Mouse (Mus musculus): ENCODE measurements at regions not wholly inside any gene's neighbourhood (a gene's known extent, or its start where the extent isn't known, plus 50 kb on each side); places are given as distances from the start of the nearest gene placed in this dataset.

DNA sequence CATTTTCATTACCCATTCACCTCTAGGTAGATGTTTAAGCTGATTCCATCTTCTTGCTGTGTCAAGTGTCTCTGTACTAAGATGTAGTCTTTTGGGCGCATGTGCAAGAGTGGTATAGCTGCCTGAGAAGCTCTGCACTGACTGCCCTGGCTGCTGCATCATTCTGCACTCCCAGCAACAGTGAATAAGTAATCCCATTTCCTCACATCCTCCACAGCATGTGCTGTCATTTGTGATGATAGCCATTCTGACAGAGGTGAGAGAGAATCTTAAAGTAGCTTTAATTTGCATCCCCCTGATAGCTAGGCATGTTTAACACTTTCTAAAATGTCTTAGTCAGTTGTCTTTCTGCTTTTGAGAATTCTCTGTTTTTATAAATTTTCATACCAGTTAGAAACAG is 1240.5 kb downstream of the 9330182O14Rik start:
- Histone ChIP-seq H3K36me3 (replicated peaks; ENCODE audit: control insufficient read depth, insufficient read depth, low read depth) (no peaks in the 10 kb centered on the region), H3K9me3 (ENCODE audit: control insufficient read depth, low read length) (no peaks in the 10 kb centered on the region), H3K27me3 (ENCODE audit: control insufficient read depth, insufficient read depth, low read length) (no peaks in the 10 kb centered on the region), H3K9ac (replicated peaks) (no peak overlapping the region), H3K4me3 (ENCODE audit: insufficient read depth in 1 of 2, low read depth in 2 of 2, low read length in 2 of 2) (no peak overlapping the region), H3K4me1 (replicated peaks; ENCODE audit: control insufficient read depth in 2 of 2, insufficient read depth in 2 of 2, low read length in 1 of 2) (no peaks in the 10 kb centered on the region), H3K27ac (no peak overlapping the region), H3K4me2 (ENCODE audit: low read depth) (no peak overlapping the region)
- 67% methylated on average over 1 of the region's 1 CpGs for WGBS (ENCODE audit: insufficient replicate concordance)
- no peak for DNase-seq (ENCODE audit: low read depth in 3 of 3, low spot score in 3 of 3)
- no peak for ATAC-seq (ENCODE audit: insufficient read depth)
- TF ChIP-seq EP300 (IDR thresholded peaks at IDR 0.05; ENCODE audit: low read depth) (no peak), CTCF (IDR thresholded peaks at IDR 0.05; ENCODE audit: low read depth) (no peak)

DNA sequence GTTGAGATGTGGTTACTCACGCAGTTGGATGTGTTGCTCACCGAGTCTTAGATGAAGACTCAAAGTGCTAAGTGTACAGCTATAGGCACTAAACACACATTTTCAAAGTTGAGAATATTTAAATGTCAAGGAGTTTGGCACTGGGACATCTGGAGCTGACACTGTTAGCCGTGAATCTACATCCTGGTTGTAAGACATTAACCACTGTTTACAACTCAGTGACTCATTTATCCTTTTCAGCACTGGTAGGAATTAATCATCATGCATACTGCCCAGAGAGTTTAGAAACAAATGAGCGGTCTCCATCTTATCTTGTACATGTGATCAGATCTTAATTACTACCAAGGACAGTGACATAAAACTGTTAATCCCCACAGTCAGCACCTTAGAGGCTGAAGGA is 1241.7 kb downstream of the 9330182O14Rik start:
- WGBS (ENCODE audit: insufficient replicate concordance): 58% methylated on average over 4 of the region's 4 CpGs
- H3K4me2 ChIP-seq (ENCODE audit: low read depth): no peak overlapping the region
- DNase-seq (ENCODE audit: low read depth in 3 of 3, low spot score in 3 of 3): no peak
- no peak overlapping the region for H3K9ac ChIP-seq (replicated peaks)
- no peak for ATAC-seq (ENCODE audit: insufficient read depth)
- H3K9me3 ChIP-seq (ENCODE audit: control insufficient read depth, low read length): no peaks in the 10 kb centered on the region
- no peaks in the 10 kb centered on the region for H3K4me1 ChIP-seq (replicated peaks; ENCODE audit: control insufficient read depth in 2 of 2, insufficient read depth in 2 of 2, low read length in 1 of 2)
- no peaks in the 10 kb centered on the region for H3K36me3 ChIP-seq (replicated peaks; ENCODE audit: control insufficient read depth, insufficient read depth, low read depth)
- H3K27me3 ChIP-seq (ENCODE audit: control insufficient read depth, insufficient read depth, low read length): no peaks in the 10 kb centered on the region
- TF ChIP-seq CTCF (IDR thresholded peaks at IDR 0.05; ENCODE audit: low read depth) (no peak), EP300 (IDR thresholded peaks at IDR 0.05; ENCODE audit: low read depth) (no peak)
- no peak overlapping the region for H3K27ac ChIP-seq
- no peak overlapping the region for H3K4me3 ChIP-seq (ENCODE audit: insufficient read depth in 1 of 2, low read depth in 2 of 2, low read length in 2 of 2)

DNA sequence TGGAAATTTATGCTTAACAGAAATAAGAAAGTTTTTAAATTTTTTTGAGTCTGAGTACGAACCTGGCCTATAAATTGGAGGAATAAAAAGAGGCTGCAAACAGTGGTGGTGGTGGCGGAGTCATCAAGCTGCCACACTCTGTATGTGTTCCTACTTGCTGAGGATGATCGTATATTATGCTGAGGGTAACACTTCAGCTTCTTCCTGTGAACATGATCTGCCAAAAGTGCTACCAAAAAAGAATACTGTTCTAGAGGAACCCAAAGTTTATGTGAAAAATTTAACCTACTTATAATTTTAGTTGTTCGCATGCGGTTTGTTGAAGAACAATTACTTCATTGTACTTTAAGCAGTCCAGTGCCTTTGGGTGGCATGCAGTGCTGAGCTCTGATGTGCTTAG is 1245.5 kb downstream of the 9330182O14Rik start:
- TF ChIP-seq EP300 (IDR thresholded peaks at IDR 0.05; ENCODE audit: low read depth): no peak
- TF ChIP-seq CTCF (IDR thresholded peaks at IDR 0.05; ENCODE audit: low read depth): no peak
- Histone ChIP-seq H3K4me2 (ENCODE audit: low read depth) (no peak overlapping the region), H3K4me1 (replicated peaks; ENCODE audit: control insufficient read depth in 2 of 2, insufficient read depth in 2 of 2, low read length in 1 of 2) (no peaks in the 10 kb centered on the region), H3K9me3 (ENCODE audit: control insufficient read depth, low read length) (no peaks in the 10 kb centered on the region), H3K9ac (replicated peaks) (no peak overlapping the region), H3K27me3 (ENCODE audit: control insufficient read depth, insufficient read depth, low read length) (no peaks in the 10 kb centered on the region), H3K36me3 (replicated peaks; ENCODE audit: control insufficient read depth, insufficient read depth, low read depth) (no peaks in the 10 kb centered on the region), H3K4me3 (ENCODE audit: insufficient read depth in 1 of 2, low read depth in 2 of 2, low read length in 2 of 2) (no peak overlapping the region), H3K27ac (no peak overlapping the region)
- DNase-seq (ENCODE audit: low read depth in 3 of 3, low spot score in 3 of 3): no peak
- 69% methylated on average over 5 of the region's 5 CpGs for WGBS (ENCODE audit: insufficient replicate concordance)
- ATAC-seq (ENCODE audit: insufficient read depth): no peak

DNA sequence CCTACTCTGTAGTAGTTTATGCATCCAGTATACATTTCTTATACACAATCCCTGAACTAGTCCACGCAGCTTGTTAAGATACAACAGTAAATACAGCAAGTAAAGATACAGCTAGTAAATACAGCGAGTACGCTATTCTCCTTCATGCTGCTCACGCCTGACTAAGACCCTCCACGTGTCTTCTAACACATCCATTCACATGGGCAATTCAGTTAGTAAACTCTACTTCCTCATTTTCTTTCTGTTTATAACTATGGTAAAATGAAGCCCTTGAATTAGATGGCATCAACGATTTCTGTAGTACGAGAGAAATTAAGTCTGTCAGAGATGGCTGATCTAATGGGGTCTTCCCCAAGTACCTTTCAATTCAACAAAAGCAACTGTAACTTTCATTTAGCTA is 1246.3 kb downstream of the 9330182O14Rik start:
- H3K27ac ChIP-seq: no peak overlapping the region
- no peak overlapping the region for H3K9ac ChIP-seq (replicated peaks)
- no peaks in the 10 kb centered on the region for H3K9me3 ChIP-seq (ENCODE audit: control insufficient read depth, low read length)
- no peaks in the 10 kb centered on the region for H3K36me3 ChIP-seq (replicated peaks; ENCODE audit: control insufficient read depth, insufficient read depth, low read depth)
- WGBS (ENCODE audit: insufficient replicate concordance): 59% methylated on average over 7 of the region's 7 CpGs
- H3K4me1 ChIP-seq (replicated peaks; ENCODE audit: control insufficient read depth in 2 of 2, insufficient read depth in 2 of 2, low read length in 1 of 2): no peaks in the 10 kb centered on the region
- ATAC-seq (ENCODE audit: insufficient read depth): no peak
- H3K27me3 ChIP-seq (ENCODE audit: control insufficient read depth, insufficient read depth, low read length): no peaks in the 10 kb centered on the region
- H3K4me2 ChIP-seq (ENCODE audit: low read depth): no peak overlapping the region
- TF ChIP-seq CTCF (IDR thresholded peaks at IDR 0.05; ENCODE audit: low read depth) (no peak), EP300 (IDR thresholded peaks at IDR 0.05; ENCODE audit: low read depth) (no peak)
- no peak overlapping the region for H3K4me3 ChIP-seq (ENCODE audit: insufficient read depth in 1 of 2, low read depth in 2 of 2, low read length in 2 of 2)
- no peak for DNase-seq (ENCODE audit: low read depth in 3 of 3, low spot score in 3 of 3)

DNA sequence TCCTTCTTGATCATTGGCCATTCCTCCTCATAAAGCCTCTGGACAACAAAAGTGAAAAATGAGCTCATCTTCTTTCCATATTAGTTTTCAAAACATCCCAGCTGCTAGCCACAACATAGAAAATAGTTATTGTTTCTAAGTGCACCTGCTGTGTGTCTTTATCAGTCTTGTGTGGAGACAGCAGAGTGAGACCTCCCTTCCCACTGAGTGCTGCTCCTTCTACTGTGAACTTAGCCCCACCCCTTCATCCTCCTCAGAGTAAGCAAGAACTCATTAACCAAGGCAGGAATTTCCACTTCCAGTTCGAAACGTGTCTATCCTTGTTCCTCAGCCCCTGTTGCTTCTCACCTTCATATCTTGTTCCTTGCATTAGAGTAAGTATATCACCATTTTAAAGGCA is 1256.5 kb downstream of the 9330182O14Rik start:
- Histone ChIP-seq H3K9ac (replicated peaks) (no peak overlapping the region), H3K27me3 (ENCODE audit: control insufficient read depth, insufficient read depth, low read length) (no peaks in the 10 kb centered on the region), H3K27ac (no peak overlapping the region), H3K4me1 (replicated peaks; ENCODE audit: control insufficient read depth in 2 of 2, insufficient read depth in 2 of 2, low read length in 1 of 2) (no peaks in the 10 kb centered on the region), H3K4me3 (ENCODE audit: insufficient read depth in 1 of 2, low read depth in 2 of 2, low read length in 2 of 2) (no peak overlapping the region), H3K9me3 (ENCODE audit: control insufficient read depth, low read length) (no peaks in the 10 kb centered on the region), H3K4me2 (ENCODE audit: low read depth) (no peak overlapping the region), H3K36me3 (replicated peaks; ENCODE audit: control insufficient read depth, insufficient read depth, low read depth) (no peaks in the 10 kb centered on the region)
- TF ChIP-seq CTCF (IDR thresholded peaks at IDR 0.05; ENCODE audit: low read depth): no peak
- no peak for TF ChIP-seq EP300 (IDR thresholded peaks at IDR 0.05; ENCODE audit: low read depth)
- 27% methylated on average over 2 of the region's 2 CpGs for WGBS (ENCODE audit: insufficient replicate concordance)
- ATAC-seq (ENCODE audit: insufficient read depth): no peak
- DNase-seq (ENCODE audit: low read depth in 3 of 3, low spot score in 3 of 3): no peak

All from liver, embryonic 14.5 days (tissue).